In the genomic region with DNA sequence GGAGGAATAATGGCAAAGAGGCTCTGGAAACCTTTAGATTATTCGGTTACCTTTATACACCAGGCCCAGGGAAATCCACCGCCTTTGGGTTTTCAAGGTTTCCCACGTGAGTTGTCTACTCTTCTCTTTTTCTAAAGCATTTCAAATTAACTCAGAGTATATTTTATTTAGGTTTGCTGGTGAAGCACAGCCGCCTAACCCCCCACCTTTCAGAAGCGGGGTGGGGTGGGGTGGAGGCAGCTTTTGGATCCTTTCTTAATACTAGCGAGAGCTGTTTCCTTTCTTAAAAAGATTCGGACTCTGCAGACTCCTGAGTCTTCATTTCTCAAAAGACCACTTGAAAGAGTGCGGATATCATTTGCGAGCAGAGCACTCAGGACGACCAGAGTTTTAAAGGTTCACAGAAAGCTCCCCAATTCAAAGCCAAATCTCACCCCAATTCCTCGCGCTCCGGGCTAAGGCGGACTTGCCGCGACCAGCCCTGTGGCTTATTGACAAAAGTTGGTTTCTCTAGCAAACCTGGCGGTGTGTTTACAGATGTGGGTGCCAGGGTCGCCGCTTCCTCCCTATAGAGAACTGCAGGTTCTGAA, we compare ENCODE assay signal across 9 mouse cellular contexts. TPM values are rescaled to one million over a fixed set of nuclear protein-coding genes. Genes with fewer than 3 reads are reported as not detected.
DNase-seq lines count a peak whose midpoint lies in the region; ATAC-seq and TF ChIP-seq lines count a peak whose summit lies in the region.
"Had no signal": no experiment of that assay in that cellular context is flagged by ENCODE, and none has a peak within 500 bp of the region (broad histone marks: within the 10 kb centered on the region; RNA-seq: fewer than 3 reads in every experiment).

No protein-coding gene starts in this region.

- TF ChIP-seq EP300 in ES-Bruce4 (IDR thresholded peaks at IDR 0.05; ENCODE audit: insufficient read depth, low read depth, low read length), result no peak

- H3K27ac ChIP-seq in ES-Bruce4 (ENCODE audit: insufficient read depth, low read length), result no peak overlapping the region
- no peak overlapping the region for H3K27ac ChIP-seq in hindbrain, embryonic 11.5 days (ENCODE audit: low read depth, low read length)
- H3K27ac ChIP-seq: kidney, postnatal 0 days had no signal

- 4% methylated on average over 19 of the region's 19 CpGs for WGBS in hindbrain, embryonic 11.5 days

- no peak for TF ChIP-seq CTCF in ES-Bruce4 (IDR thresholded peaks at IDR 0.05; ENCODE audit: low read depth, low read length)

- peak overlapping the region; percentile 51; the same call in 1 of the 2 replicates for H3K9ac ChIP-seq in ES-Bruce4 (ENCODE audit: low read depth, poor library complexity, severe bottlenecking)
- H3K9ac ChIP-seq in hindbrain, embryonic 11.5 days (ENCODE audit: low read depth, low read length), result peak overlapping the region; percentile 28; the same call in 1 of the 2 replicates

- no peak for ATAC-seq in hindbrain, embryonic 11.5 days (ENCODE audit: low FRiP score)

- no peak for TF ChIP-seq POLR2A in ES-Bruce4 (IDR thresholded peaks at IDR 0.05; ENCODE audit: insufficient read depth, low read length)

- H3K9me3 ChIP-seq in ES-Bruce4 (replicated peaks; ENCODE audit: control insufficient read depth, insufficient read depth, low read length, poor library complexity, severe bottlenecking), result no peaks in the 10 kb centered on the region
- no peaks in the 10 kb centered on the region for H3K9me3 ChIP-seq in hindbrain, embryonic 11.5 days (ENCODE audit: control insufficient read depth, low read length)

- peak overlapping the region; percentile 94 for H3K4me2 ChIP-seq in hindbrain, embryonic 11.5 days (replicated peaks; ENCODE audit: low read depth, low read length)

- peak overlapping the region; percentile 6; the same call in 1 of the 2 replicates for H3K4me3 ChIP-seq in ES-Bruce4 (ENCODE audit: low read depth, low read length)
- 0 out of 2 replicates have a peak overlapping the region, but pooled peaks have one; percentile 14 for H3K4me3 ChIP-seq in hindbrain, embryonic 11.5 days (ENCODE audit: low read depth, low read length)

- DNase-seq in embryo, embryonic 11 days, result peak; percentile 46
- DNase-seq in hindbrain, embryonic 11.5 days (ENCODE audit: low spot score), result peak; percentile 43
- DNase-seq in lung, postnatal 36 days, result peak; percentile 14
- no peak for DNase-seq in urinary bladder, postnatal 25 days (ENCODE audit: low spot score)
- no peak for DNase-seq in thymus, postnatal 14 days
- DNase-seq in layer of hippocampus, postnatal 14 days (ENCODE audit: low spot score in 2 of 2), result no peak
- no peak for DNase-seq in testis, postnatal 14 days (ENCODE audit: low spot score)

- no peaks in the 10 kb centered on the region for H3K36me3 ChIP-seq in ES-Bruce4 (ENCODE audit: control insufficient read depth, insufficient read depth, low read length, poor library complexity, severe bottlenecking)
- H3K36me3 ChIP-seq in hindbrain, embryonic 11.5 days (ENCODE audit: control insufficient read depth, insufficient read depth, low read length), result no peaks in the 10 kb centered on the region

- peaks cover 14% of the 10 kb centered on the region for H3K27me3 ChIP-seq in ES-Bruce4 (ENCODE audit: control insufficient read depth, insufficient read depth, low read length, poor library complexity, severe bottlenecking)
- H3K27me3 ChIP-seq in hindbrain, embryonic 11.5 days (ENCODE audit: control insufficient read depth, insufficient read depth, low read length), result no peaks in the 10 kb centered on the region; the same call in 1 of the 2 replicates

- H3K4me1 ChIP-seq in ES-Bruce4 (ENCODE audit: control insufficient read depth, insufficient read depth, low read length), result no peaks in the 10 kb centered on the region
- peaks cover 8% of the 10 kb centered on the region for H3K4me1 ChIP-seq in hindbrain, embryonic 11.5 days (replicated peaks; ENCODE audit: control insufficient read depth, insufficient read depth, low read length)

RNA-seq across cellular contexts. Expression of gene Foxp2, which starts 2.0 kb away (rescaled TPM):
- 1.3 and 1.5 TPM in 2 replicates for polyA plus RNA-seq in ES-Bruce4 (2011; ENCODE audit: insufficient read depth, insufficient read length, low read depth, missing spikeins)
- 26.4 and 35.6 TPM in 2 replicates for polyA plus RNA-seq in hindbrain, embryonic 11.5 days (2014; fragmentation: Nextera tagmentation; extraction: Ambion mirVana)
- 1 to 10 TPM; 1.8 to 2.9 TPM for total RNA-seq in layer of hippocampus, postnatal 14 days (2021)

Comparison
In these comparisons a context has a peak if more than half of its experiments do, and no peak if none do; other contexts are left out.
1. DNase-seq: peak in embryo, embryonic 11 days (single experiment), hindbrain, embryonic 11.5 days (single experiment) and lung, postnatal 36 days (single experiment); none in urinary bladder, postnatal 25 days (single experiment), thymus, postnatal 14 days (single experiment), layer of hippocampus, postnatal 14 days (0 of 2) and testis, postnatal 14 days (single experiment).
2. RNA of gene Foxp2, which starts 2.0 kb away (polyA plus RNA-seq): 26.4 to 35.6 TPM in hindbrain, embryonic 11.5 days; 1.3 to 1.5 TPM in ES-Bruce4; every median in the first group is over 10 times any median in the second.